Mouse (Mus musculus) brain, embryonic 14.5 days (tissue): ENCODE measurements around the gene Alk.

Source experiments
- CTCF ChIP-seq: fragments of 200-500 bp; IDR thresholded peaks from 2 replicates; pipeline ENCODE4 v1.5.1; 2012; ENCODE audit warnings: inconsistent platforms, mild to moderate bottlenecking, moderate library complexity, borderline replicate concordance; ENCODE audit not compliant: insufficient read depth, insufficient read length; ENCODE audit errors: extremely low read depth
- POLR2A ChIP-seq: fragments of 200-500 bp; IDR thresholded peaks from 2 replicates; pipeline ENCODE4 v1.6.1; 2012; ENCODE audit warnings: mild to moderate bottlenecking, inconsistent platforms, borderline replicate concordance; ENCODE audit not compliant: poor library complexity, insufficient read depth, insufficient read length, severe bottlenecking; ENCODE audit errors: extremely low read depth

DNA sequence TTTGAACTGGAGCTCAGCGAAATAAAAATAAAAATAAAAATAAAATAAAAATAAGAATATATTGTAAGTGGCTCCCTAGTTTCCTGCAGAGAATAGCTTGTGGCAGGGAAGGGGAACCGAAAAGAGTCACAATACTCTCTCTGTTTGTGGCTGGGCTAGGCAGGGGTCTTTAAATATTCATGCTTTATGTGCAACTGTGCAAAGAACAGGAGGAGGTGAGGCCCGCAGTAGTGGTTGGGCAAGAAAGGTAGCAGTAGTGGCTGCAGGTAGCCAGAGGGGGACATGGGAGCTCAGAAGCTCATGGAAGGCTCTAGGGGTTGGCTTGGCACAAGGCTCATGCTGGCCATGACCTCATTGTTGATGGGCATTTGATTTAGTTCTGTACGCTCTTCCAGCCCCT lies 623.2 kb downstream of the Alk start:
- TF ChIP-seq POLR2A (no peak), CTCF (no peak)
